Mouse (Mus musculus) myocyte (in vitro differentiated cells): ENCODE measurements around the gene Selenon. TPM values are rescaled to one million over a fixed set of nuclear protein-coding genes. Genes with fewer than 3 reads are reported as not detected.
"Not testable (repeated sequence)": the region's sequence is repeated elsewhere in the genome, so short reads cannot be mapped to it uniquely, and the experiment has no call there.

Experiments
- H3K27me3 ChIP-seq: one replicate; pipeline ENCODE4 v1.6.1; 2011; ENCODE audit not compliant: control insufficient read depth, insufficient read depth, insufficient read length
- H3K36me3 ChIP-seq: one replicate; pipeline ENCODE4 v1.6.1; 2011; ENCODE audit not compliant: control insufficient read depth, insufficient read depth
- H3K4me2 ChIP-seq: one replicate; pipeline ENCODE4 v1.6.1; 2011; ENCODE audit warnings: low read depth, control low read depth
- H3K4me3 ChIP-seq: one replicate; pipeline ENCODE4 v1.5.1; 2011; ENCODE audit warnings: mild to moderate bottlenecking, control low read depth, moderate library complexity
- H3K79me2 ChIP-seq: one replicate; pipeline ENCODE4 v1.6.1; 2011; ENCODE audit not compliant: control insufficient read depth, insufficient read depth
- H3ac ChIP-seq: one replicate; pipeline ENCODE4 v1.6.1; 2011; ENCODE audit not compliant: control insufficient read depth, insufficient read length
- CEBPB ChIP-seq: IDR thresholded peaks from 2 replicates; pipeline ENCODE4 v1.6.1; 2011; ENCODE audit warnings: mild to moderate bottlenecking, moderate library complexity; ENCODE audit not compliant: poor library complexity, insufficient read depth, severe bottlenecking
- E2F4 ChIP-seq: IDR thresholded peaks from one replicate; pipeline ENCODE4 v1.6.1; 2011; ENCODE audit warnings: mild to moderate bottlenecking, control low read depth, moderate library complexity; ENCODE audit not compliant: insufficient read depth
- MAX ChIP-seq: IDR thresholded peaks from one replicate; pipeline ENCODE4 v1.6.1; 2011; ENCODE audit warnings: low read depth, mild to moderate bottlenecking, control low read depth
- MYOD1 ChIP-seq, 3 experiments: IDR thresholded peaks; one replicate each; pipeline ENCODE4 v1.6.1; 2011; ENCODE audit warnings: control low read depth in 2 of 3, low read depth in 2 of 3, mild to moderate bottlenecking in 2 of 3, moderate library complexity in 1 of 3; ENCODE audit not compliant: insufficient read length in 2 of 3, control insufficient read depth in 1 of 3
- MYOG ChIP-seq, 3 experiments: IDR thresholded peaks; one replicate each; pipeline ENCODE4 v1.6.1; 2011; ENCODE audit warnings: control low read depth in 2 of 3, low read depth in 2 of 3, mild to moderate bottlenecking in 2 of 3; ENCODE audit not compliant: insufficient read length in 2 of 3, control insufficient read depth in 1 of 3, insufficient read depth in 1 of 3
- POLR2A ChIP-seq: IDR thresholded peaks from one replicate; pipeline ENCODE4 v1.6.1; 2011; ENCODE audit warnings: low read depth, mild to moderate bottlenecking, control low read depth, moderate library complexity; ENCODE audit not compliant: insufficient read length
- POLR2AphosphoS2 ChIP-seq: IDR thresholded peaks from one replicate; pipeline ENCODE4 v1.6.1; 2011; ENCODE audit warnings: low read depth, control low read depth; ENCODE audit not compliant: insufficient read length
- REST ChIP-seq: IDR thresholded peaks from one replicate; pipeline ENCODE4 v1.6.1; 2011; ENCODE audit warnings: mild to moderate bottlenecking, control low read depth, moderate library complexity; ENCODE audit not compliant: insufficient read depth, insufficient read length
- SRF ChIP-seq: IDR thresholded peaks from one replicate; pipeline ENCODE4 v1.6.1; 2011; ENCODE audit warnings: low read depth; ENCODE audit not compliant: control insufficient read depth, insufficient read length
- TCF12 ChIP-seq: IDR thresholded peaks from one replicate; pipeline ENCODE4 v1.6.1; 2011; ENCODE audit warnings: mild to moderate bottlenecking, control low read depth; ENCODE audit not compliant: poor library complexity, insufficient read depth, severe bottlenecking
- TCF3 ChIP-seq: IDR thresholded peaks from one replicate; pipeline ENCODE4 v1.6.1; 2011; ENCODE audit warnings: low read depth, control low read depth; ENCODE audit not compliant: insufficient read length
- USF1 ChIP-seq: IDR thresholded peaks from one replicate; pipeline ENCODE4 v1.6.1; 2011; ENCODE audit warnings: low read depth, mild to moderate bottlenecking, control low read depth, moderate library complexity
- polyA plus RNA-seq: library from polyadenylated mRNA; unstranded; fragments of >200 nt; fragmentation: generic; extraction: Trizol; gene quantifications from one replicate; pipeline ENCODE4 v1.2.1, GENCODE M21; 2012; ENCODE audit warnings: missing spikeins

The Selenon gene
- polyA plus RNA-seq, 1 experiment, result 35.7 TPM

- Histone ChIP-seq H3K4me2 (no peak overlapping the region), H3ac (no peak overlapping the region), H3K27me3 (no peaks in the 10 kb centered on the region), H3K36me3 (no peaks in the 10 kb centered on the region), H3K79me2 (no peaks in the 10 kb centered on the region), H3K4me3 (no peak overlapping the region)
- TF ChIP-seq POLR2A (no peak), MYOG (IDR thresholded peaks at IDR 0.05; ENCODE audit: control insufficient read depth in 1 of 3, insufficient read depth in 1 of 3, insufficient read length in 2 of 3, low read depth in 2 of 3) (no peak), MYOD1 (IDR thresholded peaks at IDR 0.05; ENCODE audit: control insufficient read depth in 1 of 3, insufficient read length in 2 of 3, low read depth in 2 of 3) (no peak), MAX (no peak), E2F4 (no peak), CEBPB (no peak), POLR2AphosphoS2 (no peak), TCF3 (no peak), REST (no peak), USF1 (no peak), TCF12 (no peak), SRF (no peak)
Observed at GRCm38 (mm10) chr4:134505966-134506594, 45.9 kb downstream of the Selenon start.

- TF ChIP-seq MAX (no peak), MYOD1 (IDR thresholded peaks at IDR 0.05; ENCODE audit: control insufficient read depth in 1 of 3, insufficient read length in 2 of 3, low read depth in 2 of 3) (no peak), POLR2AphosphoS2 (no peak), TCF3 (no peak), SRF (no peak), E2F4 (no peak), POLR2A (no peak), REST (no peak)
- no peak overlapping the region for H3K4me2 ChIP-seq
- no peaks in the 10 kb centered on the region for H3K36me3 ChIP-seq
- no peak overlapping the region for H3K4me3 ChIP-seq
- no peaks in the 10 kb centered on the region for H3K27me3 ChIP-seq
- H3K79me2 ChIP-seq, result no peaks in the 10 kb centered on the region
- H3ac ChIP-seq, result no peak overlapping the region
Observed at GRCm38 (mm10) chr4:134505303-134505789, 46.6 kb downstream of the Selenon start.

- Histone ChIP-seq H3K4me2 (no peak overlapping the region), H3K27me3 (no peaks in the 10 kb centered on the region), H3K4me3 (no peak overlapping the region), H3K36me3 (no peaks in the 10 kb centered on the region), H3ac (no peak overlapping the region), H3K79me2 (no peaks in the 10 kb centered on the region)
- TF ChIP-seq SRF, result no peak
- TF ChIP-seq USF1, result no peak
- no peak for TF ChIP-seq TCF12
- no peak for TF ChIP-seq E2F4
- TF ChIP-seq MYOD1 (IDR thresholded peaks at IDR 0.05; ENCODE audit: control insufficient read depth in 1 of 3, insufficient read length in 2 of 3, low read depth in 2 of 3), result no peak
- no peak for TF ChIP-seq REST
- TF ChIP-seq MYOG (IDR thresholded peaks at IDR 0.05; ENCODE audit: control insufficient read depth in 1 of 3, insufficient read depth in 1 of 3, insufficient read length in 2 of 3, low read depth in 2 of 3), result no peak
- no peak for TF ChIP-seq POLR2A
- TF ChIP-seq CEBPB, result no peak
- TF ChIP-seq MAX, result no peak
- TF ChIP-seq TCF3, result no peak
- no peak for TF ChIP-seq POLR2AphosphoS2
Observed at GRCm38 (mm10) chr4:134503686-134504357, 48.1 kb downstream of the Selenon start.

- TF ChIP-seq CEBPB, result no peak
- no peak for TF ChIP-seq MYOD1 (IDR thresholded peaks at IDR 0.05; ENCODE audit: control insufficient read depth in 1 of 3, insufficient read length in 2 of 3, low read depth in 2 of 3)
- no peak for TF ChIP-seq E2F4
- TF ChIP-seq MAX, result no peak
- TF ChIP-seq TCF12, result no peak
- no peak for TF ChIP-seq SRF
- no peak for TF ChIP-seq USF1
- no peak for TF ChIP-seq REST
- no peak for TF ChIP-seq TCF3
- TF ChIP-seq MYOG (IDR thresholded peaks at IDR 0.05; ENCODE audit: control insufficient read depth in 1 of 3, insufficient read depth in 1 of 3, insufficient read length in 2 of 3, low read depth in 2 of 3), result no peak
- TF ChIP-seq POLR2A, result no peak
- no peak for TF ChIP-seq POLR2AphosphoS2
- Histone ChIP-seq H3K36me3 (no peaks in the 10 kb centered on the region), H3K4me2 (no peak overlapping the region), H3K79me2 (no peaks in the 10 kb centered on the region), H3ac (no peak overlapping the region), H3K27me3 (no peaks in the 10 kb centered on the region), H3K4me3 (no peak overlapping the region)
Observed at GRCm38 (mm10) chr4:134501095-134501494, 50.9 kb downstream of the Selenon start.

GRCm38 (mm10) chr4:134498983-134499382, 53.0 kb downstream of the Selenon start:
- H3K4me3 ChIP-seq, H3K36me3 ChIP-seq, H3K79me2 ChIP-seq, H3K27me3 ChIP-seq, H3K4me2 ChIP-seq, H3ac ChIP-seq: not testable (repeated sequence)
